Mouse (Mus musculus) heart, adult 2 months (tissue): Measurements from ENCODE around the gene Chd9.

Source experiments
- CTCF ChIP-seq: fragments of 200-600 bp; IDR thresholded peaks from 2 replicates; pipeline ENCODE4 v1.8.1; 2022; ENCODE audit warnings: antibody characterized with exemption, mild to moderate bottlenecking, moderate library complexity
- POLR2A ChIP-seq: fragments of 200-500 bp; IDR thresholded peaks from 2 replicates; pipeline ENCODE4 v1.6.1; 2011; ENCODE audit warnings: mild to moderate bottlenecking, low read depth, low read length, control low read depth; ENCODE audit not compliant: insufficient read depth

DNA sequence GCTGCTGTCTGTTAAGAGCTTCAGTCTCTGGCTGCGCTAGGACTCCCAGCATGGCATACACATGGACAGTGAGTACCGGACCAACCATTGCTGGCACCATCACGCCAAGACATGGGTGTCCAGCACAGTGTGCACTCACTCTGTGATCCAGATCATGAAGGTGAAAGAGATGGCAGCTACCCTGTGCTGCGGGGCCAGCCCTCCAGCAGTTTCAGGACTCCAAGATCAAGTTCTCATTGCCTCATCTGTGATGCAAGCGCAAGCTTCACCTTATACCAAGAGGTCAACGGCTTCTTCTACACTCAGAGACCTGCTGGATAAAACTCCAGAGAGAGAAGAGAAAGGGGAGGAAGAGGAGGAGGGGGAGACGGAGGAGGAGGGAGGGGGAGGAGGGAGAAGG is 19.8 kb downstream of the Chd9 start:
- TF ChIP-seq CTCF: no peak
- no peak for TF ChIP-seq POLR2A
